Mouse (Mus musculus) ES-Bruce4 (cell line): ENCODE data around the gene Gucy1b2. TPM values are rescaled to one million over a fixed set of nuclear protein-coding genes. Genes with fewer than 3 reads are reported as not detected.

ENCODE experiments used
- H3K27ac ChIP-seq: 2 replicates; pipeline ENCODE4 v1.5.1; 2012; ENCODE audit warnings: low read length, inconsistent platforms; ENCODE audit not compliant: insufficient read depth
- H3K27me3 ChIP-seq: 2 replicates; pipeline ENCODE4 v1.6.1; 2012; ENCODE audit warnings: mild to moderate bottlenecking, low read length, inconsistent platforms; ENCODE audit not compliant: control insufficient read depth, poor library complexity, insufficient read depth, severe bottlenecking
- H3K36me3 ChIP-seq: 2 replicates; pipeline ENCODE4 v1.6.1; 2012; ENCODE audit warnings: inconsistent platforms, mild to moderate bottlenecking, low read length, moderate library complexity; ENCODE audit not compliant: control insufficient read depth, poor library complexity, insufficient read depth, severe bottlenecking
- H3K4me1 ChIP-seq: one replicate; pipeline ENCODE4 v1.8.1; 2011; ENCODE audit warnings: low read length; ENCODE audit not compliant: control insufficient read depth, insufficient read depth
- H3K4me3 ChIP-seq: 2 replicates; pipeline ENCODE4 v1.5.1; 2011; ENCODE audit warnings: low read depth, mild to moderate bottlenecking, low read length
- H3K9ac ChIP-seq: 2 replicates; pipeline ENCODE4 v1.6.1; 2012; ENCODE audit warnings: low read depth, mild to moderate bottlenecking, inconsistent platforms; ENCODE audit not compliant: poor library complexity, severe bottlenecking
- H3K9me3 ChIP-seq: replicated peaks from 2 replicates; pipeline ENCODE4 v1.6.1; 2012; ENCODE audit warnings: mild to moderate bottlenecking, low read length, inconsistent platforms; ENCODE audit not compliant: control insufficient read depth, poor library complexity, insufficient read depth, severe bottlenecking
- CTCF ChIP-seq: IDR thresholded peaks from one replicate; pipeline ENCODE4 v1.8.1; 2011; ENCODE audit warnings: low read depth, low read length
- EP300 ChIP-seq: IDR thresholded peaks from 2 replicates; pipeline ENCODE4 v1.6.1; 2011; ENCODE audit warnings: low read depth, low read length; ENCODE audit not compliant: insufficient read depth
- POLR2A ChIP-seq: IDR thresholded peaks from one replicate; pipeline ENCODE4 v1.8.1; 2011; ENCODE audit warnings: low read length; ENCODE audit not compliant: insufficient read depth
- polyA plus RNA-seq: library from polyadenylated mRNA; stranded (reverse); fragments of >200 nt; gene quantifications from 2 replicates; pipeline ENCODE4 v1.2.4, GENCODE M21; 2011; ENCODE audit warnings: low read depth; ENCODE audit not compliant: missing spikeins, insufficient read depth, insufficient read length

Gucy1b2 gene
- polyA plus RNA-seq = not detected in 2 replicates

GRCm38 (mm10) chr14:62456239-62456747, at the start of gene Gucy1b2:
Gene Gucy1b2, minus strand, starts transcription at chr14:62456289.
- Histone ChIP-seq H3K36me3 (no peaks in the 10 kb centered on the region), H3K9ac (no peak within 1 kb of the TSS), H3K27ac (no peak within 1 kb of the TSS), H3K4me1 (no peaks in the 10 kb centered on the region), H3K4me3 (no peak within 1 kb of the TSS), H3K9me3 (no peaks in the 10 kb centered on the region), H3K27me3 (no peaks in the 10 kb centered on the region)
- no peak for TF ChIP-seq EP300
- TF ChIP-seq POLR2A = no peak
- TF ChIP-seq CTCF = no peak

DNA sequence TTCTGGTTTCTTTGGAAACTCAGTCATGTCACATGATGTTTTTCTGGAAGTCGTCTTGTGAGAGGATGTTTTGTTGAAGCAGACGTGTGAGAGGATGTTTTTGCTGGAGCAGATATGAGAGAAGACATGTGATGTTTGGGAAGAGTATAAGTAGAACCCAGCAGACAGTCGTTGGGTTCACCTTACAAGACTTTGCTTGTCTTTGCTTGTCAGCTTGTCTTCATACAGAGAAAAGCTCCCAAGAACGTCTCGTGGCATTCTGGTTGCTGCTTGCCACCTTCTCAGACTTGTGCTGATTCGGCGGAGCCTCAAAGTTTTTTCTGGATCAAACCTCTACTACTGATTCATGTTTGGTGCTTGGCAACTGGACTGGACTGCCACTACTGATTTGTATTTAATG, 41.3 kb upstream of the Gucy1b2 start:
- Histone ChIP-seq H3K9ac (no peak overlapping the region), H3K9me3 (no peaks in the 10 kb centered on the region), H3K4me3 (no peak overlapping the region), H3K27ac (no peak overlapping the region), H3K4me1 (no peaks in the 10 kb centered on the region), H3K36me3 (no peaks in the 10 kb centered on the region), H3K27me3 (no peaks in the 10 kb centered on the region; the same call in 1 of the 2 replicates)
- TF ChIP-seq CTCF (no peak), EP300 (no peak), POLR2A (no peak)

- Histone ChIP-seq H3K9ac (no peak overlapping the region), H3K4me3 (no peak overlapping the region), H3K9me3 (no peaks in the 10 kb centered on the region), H3K27me3 (no peaks in the 10 kb centered on the region; the same call in 1 of the 2 replicates), H3K4me1 (no peaks in the 10 kb centered on the region), H3K27ac (no peak overlapping the region), H3K36me3 (no peaks in the 10 kb centered on the region)
- TF ChIP-seq EP300 (no peak), CTCF (no peak), POLR2A (no peak)
Observed at GRCm38 (mm10) chr14:62496501-62496900, 40.4 kb upstream of the Gucy1b2 start.

DNA sequence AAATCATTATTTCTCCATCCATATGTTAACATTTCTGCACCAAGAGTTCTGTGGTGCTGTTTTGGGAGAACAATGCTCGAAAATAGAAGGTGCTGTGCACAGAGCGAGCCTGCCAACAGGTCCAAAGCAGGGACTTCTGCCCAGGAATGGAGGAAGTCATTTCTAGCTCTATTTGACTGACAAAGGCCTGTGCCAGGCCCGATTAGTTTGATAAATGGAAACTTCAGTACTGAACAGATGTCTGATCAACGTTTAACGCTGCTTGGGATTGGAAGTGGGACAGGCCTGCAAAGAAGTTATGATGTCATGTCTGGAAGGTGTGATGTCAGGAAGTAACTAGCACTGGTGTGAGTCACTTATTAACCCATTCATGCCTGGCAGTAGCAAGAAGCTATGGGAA, 37.4 kb upstream of the Gucy1b2 start:
- H3K4me3 ChIP-seq = no peak overlapping the region
- H3K36me3 ChIP-seq = no peaks in the 10 kb centered on the region
- TF ChIP-seq CTCF = no peak
- no peak for TF ChIP-seq EP300
- TF ChIP-seq POLR2A = no peak
- H3K4me1 ChIP-seq = no peaks in the 10 kb centered on the region
- no peak overlapping the region for H3K27ac ChIP-seq
- no peaks in the 10 kb centered on the region for H3K27me3 ChIP-seq
- H3K9me3 ChIP-seq = no peaks in the 10 kb centered on the region
- no peak overlapping the region for H3K9ac ChIP-seq

- Histone ChIP-seq H3K9me3 (no peaks in the 10 kb centered on the region), H3K36me3 (no peaks in the 10 kb centered on the region), H3K27ac (no peak overlapping the region), H3K4me3 (no peak overlapping the region), H3K9ac (no peak overlapping the region), H3K27me3 (no peaks in the 10 kb centered on the region), H3K4me1 (no peaks in the 10 kb centered on the region)
- TF ChIP-seq EP300 = 0 out of 2 replicates have a peak, but pooled peaks have one; percentile 34
- no peak for TF ChIP-seq POLR2A
- TF ChIP-seq CTCF = peak; percentile 99
Observed at GRCm38 (mm10) chr14:62492196-62492850, 36.2 kb upstream of the Gucy1b2 start.

DNA sequence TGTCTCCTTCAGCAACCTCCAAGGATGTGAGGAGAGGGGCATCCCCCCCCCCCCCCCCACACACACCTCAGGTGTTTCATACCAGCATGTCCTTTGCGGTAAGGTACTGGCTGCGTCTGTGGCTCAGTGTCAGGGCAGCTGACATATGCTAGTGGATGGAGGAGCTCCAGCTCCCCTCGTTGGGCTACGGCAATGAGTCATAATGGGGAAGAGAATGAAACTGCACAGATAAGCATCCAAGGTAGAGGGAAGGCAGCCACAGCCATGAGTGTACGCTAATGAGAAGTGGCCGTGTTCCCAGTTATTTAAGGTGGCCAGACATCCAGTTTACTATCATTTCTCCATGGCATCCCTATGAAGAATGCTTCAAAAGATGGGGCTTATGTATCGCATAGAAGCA, 32.2 kb upstream of the Gucy1b2 start:
- Histone ChIP-seq H3K9ac (no peak overlapping the region), H3K9me3 (no peaks in the 10 kb centered on the region), H3K27ac (no peak overlapping the region), H3K36me3 (no peaks in the 10 kb centered on the region), H3K4me1 (no peaks in the 10 kb centered on the region), H3K27me3 (no peaks in the 10 kb centered on the region), H3K4me3 (no peak overlapping the region)
- TF ChIP-seq POLR2A (no peak), EP300 (no peak), CTCF (no peak)
